Mouse (Mus musculus): ENCODE data around the gene Tbc1d22b. TPM values are rescaled to one million over a fixed set of nuclear protein-coding genes. Genes with fewer than 3 reads are reported as not detected.

The Tbc1d22b gene
- polyA plus RNA-seq, 1 experiment from 2014 or later = 13.6 TPM

DNA sequence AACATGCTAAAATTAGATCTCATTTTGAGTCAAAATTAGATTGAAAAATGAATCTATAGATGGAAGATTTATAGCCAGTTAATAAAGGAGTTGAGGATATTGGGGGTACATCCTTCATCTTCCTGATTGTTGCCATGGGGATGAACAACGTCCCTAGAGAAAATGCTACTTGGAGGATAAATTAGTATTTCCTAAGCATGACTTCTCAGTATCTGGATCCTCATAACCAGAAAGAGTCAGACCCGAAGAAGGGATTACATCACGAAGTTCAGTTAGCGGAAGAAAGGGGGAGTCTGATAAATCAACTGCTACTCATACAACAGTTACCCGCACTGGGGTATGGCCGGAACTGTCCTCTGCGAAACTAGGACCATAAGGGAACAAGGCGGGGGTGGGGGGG, 591 bp upstream of the Tbc1d22b start:
- Histone ChIP-seq H3K4me3 (peak overlapping the region; percentile 99), H3K9me3 (no peaks in the 10 kb centered on the region), H3K4me1 (peaks cover 20% of the 10 kb centered on the region), H3K36me3 (no peaks in the 10 kb centered on the region), H3K27me3 (ENCODE audit: insufficient read depth, poor library complexity, severe bottlenecking) (no peaks in the 10 kb centered on the region), H3K27ac (no peak overlapping the region)
- DNase-seq (ENCODE audit: low spot score) = no peak
- WGBS = 53% methylated on average over 8 of the region's 8 CpGs

GRCm38 (mm10) chr17:29551019-29551418, 1.4 kb downstream of the Tbc1d22b start:
- no peaks in the 10 kb centered on the region for H3K9me3 ChIP-seq
- no peaks in the 10 kb centered on the region for H3K36me3 ChIP-seq
- H3K4me1 ChIP-seq = peaks cover 36% of the 10 kb centered on the region
- DNase-seq (ENCODE audit: low spot score) = no peak
- no peaks in the 10 kb centered on the region for H3K27me3 ChIP-seq (ENCODE audit: insufficient read depth, poor library complexity, severe bottlenecking)
- 44% methylated on average over 6 of the region's 6 CpGs for WGBS
- 0 out of 2 replicates have a peak overlapping the region, but pooled peaks have one; percentile 25 for H3K27ac ChIP-seq
- H3K4me3 ChIP-seq = peak overlapping the region; percentile 99

GRCm38 (mm10) chr17:29552162-29552732, 2.7 kb downstream of the Tbc1d22b start, which contains the start of gene Tmem217:
TSS of gene Tmem217 (minus strand) at chr17:29552385.
- Histone ChIP-seq H3K27ac (no peak within 1 kb of the TSS), H3K4me1 (peaks cover 47% of the 10 kb centered on the region), H3K36me3 (no peaks in the 10 kb centered on the region), H3K27me3 (ENCODE audit: insufficient read depth, poor library complexity, severe bottlenecking) (no peaks in the 10 kb centered on the region), H3K9me3 (no peaks in the 10 kb centered on the region), H3K4me3 (peak within 1 kb of the TSS; percentile 99; the same call in 1 of the 2 replicates)
- 84% methylated on average over 5 of the region's 5 CpGs for WGBS
- no peak for DNase-seq (ENCODE audit: low spot score)

DNA sequence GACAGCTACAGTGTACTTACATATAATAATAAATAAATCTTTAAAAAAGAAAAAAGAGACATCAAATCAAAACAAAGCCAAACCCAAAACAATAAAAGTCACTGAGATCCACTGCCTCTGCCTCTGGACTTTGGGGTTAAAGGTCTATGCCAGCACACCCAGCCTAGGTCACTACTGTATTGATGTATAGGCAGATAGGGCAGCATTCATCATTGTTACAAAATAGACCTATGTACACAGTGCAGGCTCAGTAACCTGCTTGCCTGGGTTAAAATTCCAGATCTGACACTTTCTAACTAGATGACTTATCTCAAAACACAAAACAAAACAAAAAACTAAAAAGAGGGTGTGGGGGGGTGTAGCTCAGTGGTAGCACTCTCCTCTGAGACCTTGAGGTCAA, 4.6 kb downstream of the Tbc1d22b start:
- Histone ChIP-seq H3K36me3 (no peaks in the 10 kb centered on the region; the same call in 1 of the 2 replicates), H3K27ac (no peak overlapping the region), H3K4me1 (peaks cover 51% of the 10 kb centered on the region), H3K9me3 (no peaks in the 10 kb centered on the region), H3K4me3 (no peak overlapping the region), H3K27me3 (ENCODE audit: insufficient read depth, poor library complexity, severe bottlenecking) (no peaks in the 10 kb centered on the region)
- no peak for DNase-seq (ENCODE audit: low spot score)

DNA sequence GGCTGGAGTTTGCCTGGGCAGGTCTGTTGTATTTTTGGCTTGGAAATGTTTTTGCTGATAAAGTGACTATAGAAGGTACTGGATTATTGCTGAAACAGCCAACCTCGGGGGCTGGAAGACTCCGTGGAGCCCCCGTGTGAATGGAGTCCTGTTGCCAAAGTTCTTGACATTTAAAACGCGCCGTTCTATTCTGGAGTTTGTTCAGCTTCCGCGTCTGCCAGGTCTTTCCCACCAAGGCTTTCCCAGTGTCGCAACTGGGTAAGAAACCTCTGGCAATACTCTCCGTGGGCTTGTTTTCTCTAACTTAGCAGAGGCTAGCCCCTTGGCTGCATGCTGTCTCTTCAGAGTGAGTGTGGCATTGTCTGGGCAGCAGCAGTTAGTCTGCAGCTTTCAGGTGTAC, 6.9 kb downstream of the Tbc1d22b start:
- peak overlapping the region; percentile 42; the same call in 1 of the 2 replicates for H3K27ac ChIP-seq
- WGBS = 89% methylated on average over 10 of the region's 10 CpGs
- peaks cover 9% of the 10 kb centered on the region for H3K36me3 ChIP-seq
- no peaks in the 10 kb centered on the region for H3K27me3 ChIP-seq (ENCODE audit: insufficient read depth, poor library complexity, severe bottlenecking)
- no peak for DNase-seq (ENCODE audit: low spot score)
- H3K4me3 ChIP-seq = no peak overlapping the region
- no peaks in the 10 kb centered on the region for H3K9me3 ChIP-seq
- H3K4me1 ChIP-seq = peaks cover 31% of the 10 kb centered on the region

GRCm38 (mm10) chr17:29556893-29557292, 7.3 kb downstream of the Tbc1d22b start:
- H3K4me3 ChIP-seq = no peak overlapping the region
- no peak for DNase-seq (ENCODE audit: low spot score)
- H3K27me3 ChIP-seq (ENCODE audit: insufficient read depth, poor library complexity, severe bottlenecking) = no peaks in the 10 kb centered on the region
- WGBS = 78% methylated on average over 7 of the region's 7 CpGs
- peaks cover 9% of the 10 kb centered on the region for H3K36me3 ChIP-seq
- peaks cover 31% of the 10 kb centered on the region for H3K4me1 ChIP-seq
- H3K9me3 ChIP-seq = no peaks in the 10 kb centered on the region
- H3K27ac ChIP-seq = peak overlapping the region; percentile 42; the same call in 1 of the 2 replicates

DNA sequence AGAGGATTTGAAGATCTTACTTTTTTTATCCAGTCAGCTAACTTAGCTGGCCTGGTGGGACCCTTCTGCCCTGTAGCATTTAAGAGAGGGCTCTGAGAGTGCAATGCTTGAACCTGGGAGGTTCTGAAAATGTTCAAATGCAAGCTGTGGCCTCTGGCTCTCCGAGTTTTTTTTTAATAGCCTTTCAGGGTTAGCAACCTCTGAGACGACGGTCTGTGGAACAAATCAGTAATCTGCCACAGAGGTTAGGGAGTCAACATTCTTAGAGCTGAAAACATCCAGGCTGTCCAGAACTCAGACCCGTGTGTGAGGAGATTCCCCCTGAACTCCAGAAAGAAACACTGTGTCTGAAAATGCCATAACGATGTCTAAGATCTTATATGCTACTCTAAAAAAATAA, 8.9 kb downstream of the Tbc1d22b start:
- DNase-seq (ENCODE audit: low spot score) = no peak
- Histone ChIP-seq H3K27me3 (ENCODE audit: insufficient read depth, poor library complexity, severe bottlenecking) (no peaks in the 10 kb centered on the region), H3K27ac (no peak overlapping the region), H3K9me3 (no peaks in the 10 kb centered on the region), H3K4me1 (peaks cover 31% of the 10 kb centered on the region), H3K36me3 (peaks cover 9% of the 10 kb centered on the region), H3K4me3 (no peak overlapping the region)
- WGBS = 78% methylated on average over 5 of the region's 5 CpGs

GRCm38 (mm10) chr17:29565521-29565920, 15.9 kb downstream of the Tbc1d22b start:
- Histone ChIP-seq H3K27me3 (ENCODE audit: insufficient read depth, poor library complexity, severe bottlenecking) (no peaks in the 10 kb centered on the region), H3K9me3 (no peaks in the 10 kb centered on the region), H3K27ac (no peak overlapping the region), H3K36me3 (peaks cover 56% of the 10 kb centered on the region), H3K4me1 (no peaks in the 10 kb centered on the region), H3K4me3 (no peak overlapping the region)
- WGBS = 97% methylated on average over 5 of the region's 5 CpGs
- DNase-seq (ENCODE audit: low spot score) = no peak

DNA sequence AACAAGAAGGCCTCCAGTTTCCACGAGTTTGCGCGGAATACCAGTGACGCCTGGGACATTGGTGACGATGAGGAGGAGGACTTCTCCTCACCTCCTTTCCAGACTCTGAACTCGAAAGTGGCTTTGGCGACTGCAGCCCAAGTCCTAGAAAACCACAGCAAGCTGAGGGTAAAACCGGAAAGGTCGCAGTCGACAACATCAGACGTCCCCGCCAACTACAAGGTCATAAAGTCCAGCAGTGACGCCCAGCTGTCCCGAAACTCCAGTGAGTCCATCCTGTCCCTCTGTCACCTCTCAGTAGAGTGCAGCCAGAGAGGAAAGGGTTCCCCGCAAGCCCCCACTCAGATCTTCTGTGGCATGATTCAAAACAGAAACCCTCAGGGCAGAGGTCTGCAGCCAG, 18.9 kb downstream of the Tbc1d22b start:
- no peak overlapping the region for H3K4me3 ChIP-seq
- peaks cover 85% of the 10 kb centered on the region for H3K36me3 ChIP-seq
- H3K27me3 ChIP-seq (ENCODE audit: insufficient read depth, poor library complexity, severe bottlenecking) = no peaks in the 10 kb centered on the region
- 90% methylated on average over 15 of the region's 15 CpGs for WGBS
- DNase-seq (ENCODE audit: low spot score) = no peak
- no peaks in the 10 kb centered on the region for H3K4me1 ChIP-seq
- no peak overlapping the region for H3K27ac ChIP-seq
- H3K9me3 ChIP-seq = no peaks in the 10 kb centered on the region

- H3K9me3 ChIP-seq = no peaks in the 10 kb centered on the region
- no peak overlapping the region for H3K27ac ChIP-seq
- H3K36me3 ChIP-seq = peaks cover 86% of the 10 kb centered on the region
- WGBS = 88% methylated on average over 6 of the region's 6 CpGs
- no peaks in the 10 kb centered on the region for H3K27me3 ChIP-seq (ENCODE audit: insufficient read depth, poor library complexity, severe bottlenecking)
- no peak overlapping the region for H3K4me3 ChIP-seq
- DNase-seq (ENCODE audit: low spot score) = no peak
- H3K4me1 ChIP-seq = peaks cover 3% of the 10 kb centered on the region; the same call in 1 of the 2 replicates
Observed at GRCm38 (mm10) chr17:29569831-29570230, 20.2 kb downstream of the Tbc1d22b start.

- 86% methylated on average over 4 of the region's 4 CpGs for WGBS
- Histone ChIP-seq H3K36me3 (peaks cover 88% of the 10 kb centered on the region), H3K27ac (no peak overlapping the region), H3K4me1 (peaks cover 14% of the 10 kb centered on the region; the same call in 1 of the 2 replicates), H3K4me3 (no peak overlapping the region), H3K9me3 (no peaks in the 10 kb centered on the region), H3K27me3 (ENCODE audit: insufficient read depth, poor library complexity, severe bottlenecking) (no peaks in the 10 kb centered on the region)
- DNase-seq (ENCODE audit: low spot score) = no peak
Observed at GRCm38 (mm10) chr17:29579579-29580126, 30.1 kb downstream of the Tbc1d22b start.

DNA sequence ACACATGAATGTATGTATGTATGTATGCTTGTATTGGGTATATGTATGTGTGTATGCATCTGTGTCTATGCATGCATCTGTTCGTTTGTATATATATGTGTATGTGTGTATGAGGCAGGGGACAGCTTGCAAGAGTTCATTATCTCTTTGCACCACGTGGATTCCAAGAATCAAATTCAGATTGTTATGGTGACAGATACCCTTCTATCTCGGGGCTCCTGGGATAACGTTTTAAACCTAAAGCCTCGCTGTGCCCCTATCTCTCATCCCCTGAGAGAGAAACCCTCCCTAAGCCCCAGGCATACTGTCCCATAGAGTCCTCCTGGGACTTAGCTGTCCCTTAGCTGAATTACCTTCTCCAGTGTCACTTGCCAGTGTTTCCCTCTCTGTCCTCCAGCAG, 34.0 kb downstream of the Tbc1d22b start:
- Histone ChIP-seq H3K36me3 (peaks cover 71% of the 10 kb centered on the region), H3K27ac (no peak overlapping the region), H3K4me1 (peaks cover 8% of the 10 kb centered on the region), H3K4me3 (no peak overlapping the region), H3K9me3 (no peaks in the 10 kb centered on the region), H3K27me3 (ENCODE audit: insufficient read depth, poor library complexity, severe bottlenecking) (no peaks in the 10 kb centered on the region)
- 81% methylated on average over 5 of the region's 5 CpGs for WGBS
- DNase-seq (ENCODE audit: low spot score) = no peak

GRCm38 (mm10) chr17:29584306-29584705, 34.7 kb downstream of the Tbc1d22b start:
- 88% methylated on average over 5 of the region's 5 CpGs for WGBS
- DNase-seq (ENCODE audit: low spot score) = no peak
- Histone ChIP-seq H3K36me3 (peaks cover 69% of the 10 kb centered on the region), H3K27ac (no peak overlapping the region), H3K4me1 (peaks cover 14% of the 10 kb centered on the region), H3K27me3 (ENCODE audit: insufficient read depth, poor library complexity, severe bottlenecking) (no peaks in the 10 kb centered on the region), H3K4me3 (no peak overlapping the region), H3K9me3 (no peaks in the 10 kb centered on the region)

Measured in heart, embryonic 10.5 days (tissue).